Mouse (Mus musculus) brain, embryonic 14.5 days (tissue): ENCODE measurements at regions not wholly inside any gene's neighbourhood (a gene's known extent, or its start where the extent isn't known, plus 50 kb on each side); places are given as distances from the start of the nearest gene placed in this dataset.

Experiments used
- CTCF ChIP-seq: fragments of 200-500 bp; IDR thresholded peaks from 2 replicates; pipeline ENCODE4 v1.5.1; 2012; ENCODE audit warnings: inconsistent platforms, mild to moderate bottlenecking, moderate library complexity, borderline replicate concordance; ENCODE audit not compliant: insufficient read depth, insufficient read length; ENCODE audit errors: extremely low read depth
- POLR2A ChIP-seq: fragments of 200-500 bp; IDR thresholded peaks from 2 replicates; pipeline ENCODE4 v1.6.1; 2012; ENCODE audit warnings: mild to moderate bottlenecking, inconsistent platforms, borderline replicate concordance; ENCODE audit not compliant: poor library complexity, insufficient read depth, insufficient read length, severe bottlenecking; ENCODE audit errors: extremely low read depth

GRCm38 (mm10) chr12:107656846-107657245 lies 168.4 kb downstream of the 3110018I06Rik start:
- TF ChIP-seq POLR2A (no peak), CTCF (no peak)
